Mouse (Mus musculus) liver, embryonic 12.5 days (tissue): ENCODE data around the gene Pxn. TPM values are rescaled to one million over a fixed set of nuclear protein-coding genes. Genes with fewer than 3 reads are reported as not detected.
"Not testable (repeated sequence)": the region's sequence is repeated elsewhere in the genome, so short reads cannot be mapped to it uniquely, and the experiment has no call there.

Experiments
- ATAC-seq: fragments of 200-750 bp; cut with Nextera tagmentation; 2 replicates; pipeline ENCODE4 v1.8.0; 2017; ENCODE audit warnings: moderate number of reproducible peaks, mild to moderate bottlenecking, moderate library complexity
- H3K27ac ChIP-seq: fragments of 300-500 bp; sonication (generic); 2 replicates; pipeline ENCODE4 v1.5.1; 2016; ENCODE audit warnings: mild to moderate bottlenecking
- H3K27me3 ChIP-seq: fragments of 300-500 bp; sonication (generic); replicated peaks from 2 replicates; pipeline ENCODE4 v1.6.1; 2016; ENCODE audit warnings: mild to moderate bottlenecking, moderate library complexity
- H3K36me3 ChIP-seq: fragments of 300-500 bp; sonication (generic); 2 replicates; pipeline ENCODE4 v1.6.1; 2016; ENCODE audit warnings: mild to moderate bottlenecking, moderate library complexity
- H3K4me1 ChIP-seq: fragments of 300-500 bp; sonication (generic); 2 replicates; pipeline ENCODE4 v1.6.1; 2016
- H3K4me2 ChIP-seq: fragments of 300-500 bp; sonication (generic); 2 replicates; pipeline ENCODE4 v1.6.1; 2016; ENCODE audit warnings: mild to moderate bottlenecking, moderate library complexity
- H3K4me3 ChIP-seq: fragments of 300-500 bp; sonication (generic); 2 replicates; pipeline ENCODE4 v1.5.1; 2016; ENCODE audit warnings: mild to moderate bottlenecking, moderate library complexity
- H3K9ac ChIP-seq: fragments of 300-500 bp; sonication (generic); 2 replicates; pipeline ENCODE4 v1.6.1; 2016; ENCODE audit warnings: mild to moderate bottlenecking, moderate library complexity
- H3K9me3 ChIP-seq: fragments of 300-500 bp; sonication (generic); replicated peaks from 2 replicates; pipeline ENCODE4 v1.6.1; 2016; ENCODE audit warnings: mild to moderate bottlenecking, moderate library complexity
- WGBS: fragments of 180-500 bp; shearing (Covaris S2); methylation state at CpG from one replicate; pipeline ENCODE4 v1.1.7; 2016; ENCODE audit not compliant: insufficient replicate concordance; 5-methylcytosine and 5-hydroxymethylcytosine counted together
- polyA plus RNA-seq: library from polyadenylated mRNA; unstranded; fragments of >200 nt; fragmentation: Nextera tagmentation; extraction: Ambion mirVana; gene quantifications from 2 replicates; pipeline ENCODE4 v1.2.1, GENCODE M21; 2016

Pxn gene
- polyA plus RNA-seq, 1 experiment from 2014 or later = 17.4 TPM

DNA sequence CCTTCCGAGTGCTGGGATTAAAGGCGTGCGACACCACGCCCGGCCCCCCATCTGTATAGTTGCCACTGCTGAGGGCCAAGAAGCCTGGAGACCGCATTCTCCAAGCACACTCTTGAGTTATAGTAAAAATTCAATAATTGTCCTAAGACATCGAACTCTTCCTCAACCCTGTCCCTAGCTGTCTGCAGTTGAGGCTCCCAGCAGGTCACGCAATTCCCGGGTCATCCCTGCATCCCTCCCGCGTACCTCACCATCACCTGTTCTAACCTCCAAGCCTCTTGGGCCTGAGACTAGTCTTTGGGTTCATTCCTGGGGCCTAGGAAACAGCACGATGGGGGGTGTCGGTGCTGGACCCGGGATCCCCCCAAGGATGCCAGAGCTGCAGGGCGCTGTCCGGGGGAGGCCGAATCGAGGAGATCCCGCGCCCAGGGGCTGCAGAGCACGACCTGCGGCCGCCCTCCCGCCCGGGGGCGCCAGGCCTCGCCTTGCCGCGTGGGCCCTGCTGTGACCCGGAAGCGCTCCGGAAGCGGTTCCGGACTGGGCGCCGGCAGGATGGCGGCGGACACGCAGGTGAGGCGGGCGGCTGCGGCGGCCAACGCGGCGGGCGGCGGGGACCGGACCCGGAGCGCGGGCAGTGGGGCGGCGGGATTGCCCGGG is 58.4 kb downstream of the Pxn start, which contains the start of gene Gcn1l1:
Gene Gcn1l1 (plus strand): TSS at position 518 of the 657 bp plus-strand sequence.
- WGBS = 3% methylated on average over 54 of the region's 55 CpGs
- H3K4me1 ChIP-seq = peaks cover 89% of the 10 kb centered on the region

DNA sequence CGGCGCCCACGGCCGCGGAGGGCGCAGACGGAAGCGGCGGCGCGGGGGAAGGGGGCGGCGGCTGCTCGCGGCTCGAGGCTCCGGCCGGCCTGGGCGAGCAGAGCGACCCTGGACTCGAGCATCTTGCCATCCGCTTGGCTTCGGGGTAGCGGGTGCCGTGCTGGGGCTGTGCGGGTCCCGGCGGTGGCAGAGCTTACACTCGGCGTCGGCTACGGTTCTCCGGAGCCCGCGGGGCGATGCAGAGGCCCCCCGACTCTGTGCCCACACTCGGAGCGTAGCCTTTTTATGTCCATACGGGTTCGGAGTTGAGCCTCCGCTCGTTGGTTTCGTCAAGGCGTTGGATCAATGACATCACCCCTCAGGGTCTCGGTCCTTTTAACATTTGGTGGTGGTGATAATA is 58.9 kb downstream of the Pxn start:
- WGBS = 2% methylated on average over 43 of the region's 46 CpGs
- Histone ChIP-seq H3K27me3 (no peaks in the 10 kb centered on the region), H3K4me2 (peak overlapping the region; percentile 94), H3K4me1 (peaks cover 92% of the 10 kb centered on the region), H3K36me3 (peaks cover 61% of the 10 kb centered on the region), H3K9ac (peak overlapping the region; percentile 94), H3K4me3 (peak overlapping the region; percentile 94), H3K27ac (peak overlapping the region; percentile 85), H3K9me3 (no peaks in the 10 kb centered on the region)
- ATAC-seq = peak; percentile 7

More for the DNA sequence above, 58.4 kb downstream of the Pxn start, which contains the start of gene Gcn1l1:
- Histone ChIP-seq H3K9ac (peak within 1 kb of the TSS; percentile 94), H3K27me3 (no peaks in the 10 kb centered on the region), H3K27ac (peak within 1 kb of the TSS; percentile 85), H3K4me3 (peak within 1 kb of the TSS; percentile 94), H3K9me3 (no peaks in the 10 kb centered on the region), H3K36me3 (peaks cover 58% of the 10 kb centered on the region), H3K4me2 (peak within 1 kb of the TSS; percentile 94)
- peak; percentile 80 for ATAC-seq

DNA sequence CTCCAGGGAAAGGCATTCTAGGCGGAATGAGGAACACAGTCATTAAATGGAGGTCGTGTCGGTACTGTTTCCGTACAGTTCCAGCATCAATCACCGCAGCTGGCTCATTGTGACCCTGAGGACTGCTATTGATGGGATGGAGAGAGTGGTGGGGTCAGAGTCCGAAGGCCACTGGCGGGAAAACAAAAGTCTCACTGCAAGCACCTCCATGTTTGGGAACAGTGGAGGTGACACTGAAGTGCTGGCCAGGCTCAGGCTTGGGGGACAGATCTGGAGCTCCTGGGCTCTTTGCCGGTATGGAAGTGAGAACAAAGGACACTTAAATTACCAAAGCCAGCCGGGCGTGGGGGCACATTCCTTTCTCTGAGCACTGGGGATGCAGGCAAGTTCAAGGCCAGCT is 62.2 kb downstream of the Pxn start:
- H3K27ac ChIP-seq = peak overlapping the region; percentile 60
- peaks cover 60% of the 10 kb centered on the region for H3K36me3 ChIP-seq
- H3K9ac ChIP-seq = no peak overlapping the region
- ATAC-seq = no peak
- H3K9me3 ChIP-seq = no peaks in the 10 kb centered on the region
- H3K4me3 ChIP-seq = no peak overlapping the region
- H3K4me1 ChIP-seq = peaks cover 77% of the 10 kb centered on the region
- no peaks in the 10 kb centered on the region for H3K27me3 ChIP-seq
- 68% methylated on average over 10 of the region's 10 CpGs for WGBS
- no peak overlapping the region for H3K4me2 ChIP-seq

GRCm38 (mm10) chr5:115569308-115569707 is 62.8 kb downstream of the Pxn start:
- no peak overlapping the region for H3K4me2 ChIP-seq

GRCm38 (mm10) chr5:115569721-115570120 is 63.2 kb downstream of the Pxn start:
- ATAC-seq = no peak
- Histone ChIP-seq H3K9ac (no peak overlapping the region; the same call in 1 of the 2 replicates), H3K27me3 (no peaks in the 10 kb centered on the region), H3K27ac (peak overlapping the region; percentile 60), H3K36me3 (peaks cover 65% of the 10 kb centered on the region), H3K9me3 (no peaks in the 10 kb centered on the region), H3K4me2 (no peak overlapping the region), H3K4me1 (peaks cover 67% of the 10 kb centered on the region), H3K4me3 (no peak overlapping the region)
- WGBS = 85% methylated on average over 4 of the region's 4 CpGs

More at GRCm38 (mm10) chr5:115569308-115569707, 62.8 kb downstream of the Pxn start:
- H3K9me3 ChIP-seq = no peaks in the 10 kb centered on the region
- WGBS = 59% methylated on average over 11 of the region's 11 CpGs
- no peak for ATAC-seq
- peak overlapping the region; percentile 60 for H3K27ac ChIP-seq
- no peaks in the 10 kb centered on the region for H3K27me3 ChIP-seq
- no peak overlapping the region; the same call in 1 of the 2 replicates for H3K9ac ChIP-seq
- no peak overlapping the region for H3K4me3 ChIP-seq
- peaks cover 71% of the 10 kb centered on the region for H3K4me1 ChIP-seq
- H3K36me3 ChIP-seq = peaks cover 61% of the 10 kb centered on the region

DNA sequence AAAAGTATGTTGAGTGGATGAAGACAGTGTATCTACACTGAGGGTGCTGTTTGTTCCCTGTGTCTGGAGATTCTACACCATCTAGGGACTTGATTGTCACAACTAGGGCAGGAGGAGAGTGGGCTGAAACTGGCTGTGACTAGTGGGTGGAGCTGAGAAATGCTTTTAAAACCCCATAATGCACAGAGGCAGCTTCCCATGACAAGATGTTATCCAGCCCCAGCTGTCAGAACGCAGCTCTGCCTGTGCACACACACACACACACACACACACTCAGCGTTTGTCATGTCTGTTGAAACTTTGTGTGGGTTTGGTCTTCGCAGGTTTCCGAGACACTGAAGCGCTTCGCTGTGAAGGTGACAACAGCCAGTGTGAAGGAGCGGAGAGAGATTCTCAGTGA is 64.6 kb downstream of the Pxn start:
- Histone ChIP-seq H3K4me3 (no peak overlapping the region), H3K27ac (no peak overlapping the region), H3K27me3 (no peaks in the 10 kb centered on the region), H3K4me2 (no peak overlapping the region), H3K9me3 (no peaks in the 10 kb centered on the region), H3K9ac (no peak overlapping the region), H3K4me1 (peaks cover 56% of the 10 kb centered on the region), H3K36me3 (peaks cover 78% of the 10 kb centered on the region)
- 80% methylated on average over 7 of the region's 7 CpGs for WGBS
- no peak for ATAC-seq

GRCm38 (mm10) chr5:115572679-115573535 is 66.4 kb downstream of the Pxn start:
- Histone ChIP-seq H3K27me3 (no peaks in the 10 kb centered on the region), H3K4me3 (no peak overlapping the region), H3K9me3 (no peaks in the 10 kb centered on the region), H3K4me2 (no peak overlapping the region), H3K4me1 (peaks cover 40% of the 10 kb centered on the region), H3K27ac (peak overlapping the region; percentile 59), H3K36me3 (peaks cover 89% of the 10 kb centered on the region), H3K9ac (no peak overlapping the region)
- peak; percentile 14; the same call in 1 of the 2 replicates for ATAC-seq
- 59% methylated on average over 17 of the region's 17 CpGs for WGBS

DNA sequence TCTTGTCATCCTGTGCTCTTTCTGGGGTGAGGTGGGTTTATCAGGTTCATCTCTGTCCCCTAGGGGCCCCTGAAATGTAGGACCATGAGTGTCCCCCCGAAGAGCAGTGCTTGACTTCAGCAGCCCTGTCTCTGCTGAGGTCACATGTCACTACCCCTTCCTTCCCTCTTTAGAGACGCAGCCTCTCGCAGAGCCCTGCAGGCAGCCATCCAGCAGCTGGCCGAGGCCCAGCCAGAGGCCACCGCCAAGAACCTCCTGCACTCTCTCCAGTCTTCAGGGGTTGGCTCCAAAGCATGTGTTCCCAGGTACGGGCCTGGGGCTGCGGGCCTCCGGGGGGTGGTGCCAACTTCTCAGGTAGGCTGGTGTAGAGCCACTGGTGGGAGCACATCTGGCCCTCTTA is 68.5 kb downstream of the Pxn start:
- Histone ChIP-seq H3K4me2 (no peak overlapping the region), H3K27me3 (no peaks in the 10 kb centered on the region), H3K9me3 (no peaks in the 10 kb centered on the region), H3K9ac (no peak overlapping the region), H3K4me3 (no peak overlapping the region), H3K27ac (no peak overlapping the region), H3K4me1 (peaks cover 20% of the 10 kb centered on the region), H3K36me3 (peaks cover 99% of the 10 kb centered on the region)
- no peak for ATAC-seq
- WGBS = 86% methylated on average over 8 of the region's 8 CpGs

DNA sequence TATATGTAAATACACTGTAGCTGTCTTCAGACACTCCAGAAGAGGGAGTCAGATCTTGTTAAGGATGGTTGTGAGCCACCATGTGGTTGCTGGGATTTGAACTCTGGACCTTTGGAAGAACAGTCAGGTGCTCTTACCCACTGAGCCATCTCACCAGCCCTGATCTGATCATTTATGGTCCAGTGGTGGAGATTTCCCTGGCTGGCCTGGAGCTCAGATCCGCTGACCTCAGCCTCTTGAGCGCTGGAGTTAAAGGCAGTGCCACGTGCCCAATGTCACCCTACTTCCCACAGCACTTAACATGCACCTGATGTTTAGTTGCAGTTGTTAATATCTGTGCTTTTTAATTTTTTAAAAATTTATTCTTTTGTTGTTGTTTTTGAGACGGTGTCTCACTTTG is 71.2 kb downstream of the Pxn start:
- not testable (repeated sequence) for H3K4me2 ChIP-seq, H3K9ac ChIP-seq, H3K4me3 ChIP-seq, H3K4me1 ChIP-seq, ATAC-seq, H3K27ac ChIP-seq, H3K27me3 ChIP-seq
- peaks cover 99% of the 10 kb centered on the region for H3K36me3 ChIP-seq
- peaks cover 13% of the 10 kb centered on the region for H3K9me3 ChIP-seq
- WGBS = 91% methylated on average over 4 of the region's 4 CpGs

GRCm38 (mm10) chr5:115578922-115579321 is 72.4 kb downstream of the Pxn start:
- Histone ChIP-seq H3K36me3 (peaks cover 100% of the 10 kb centered on the region), H3K4me2 (no peak overlapping the region), H3K27ac (no peak overlapping the region), H3K4me3 (no peak overlapping the region), H3K9me3 (peaks cover 16% of the 10 kb centered on the region), H3K4me1 (no peaks in the 10 kb centered on the region), H3K9ac (no peak overlapping the region), H3K27me3 (no peaks in the 10 kb centered on the region)
- ATAC-seq = no peak
- WGBS = 86% methylated on average over 14 of the region's 14 CpGs

DNA sequence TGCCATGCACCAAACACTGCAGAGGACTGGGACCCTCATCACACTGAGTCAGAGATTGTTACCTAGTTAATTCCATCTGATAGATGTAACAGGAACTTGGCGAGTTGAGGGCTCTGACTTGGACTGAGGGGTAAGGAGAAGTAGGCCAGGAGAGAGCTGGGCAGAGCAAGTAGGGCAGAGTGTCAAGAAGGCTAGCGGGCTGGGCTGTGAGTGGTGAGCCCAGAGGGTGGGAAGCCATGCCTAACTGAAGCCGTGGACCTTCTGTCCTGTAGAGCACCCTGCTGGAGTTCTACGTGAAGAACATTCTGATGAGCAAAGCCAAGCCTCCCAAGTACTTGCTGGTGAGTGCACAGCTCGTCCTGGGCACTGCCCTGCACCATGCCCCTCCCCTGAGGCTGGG is 72.9 kb downstream of the Pxn start:
- H3K27ac ChIP-seq = no peak overlapping the region
- peaks cover 100% of the 10 kb centered on the region for H3K36me3 ChIP-seq
- no peaks in the 10 kb centered on the region for H3K4me1 ChIP-seq
- no peaks in the 10 kb centered on the region for H3K27me3 ChIP-seq
- H3K4me2 ChIP-seq = no peak overlapping the region
- H3K9ac ChIP-seq = no peak overlapping the region
- H3K4me3 ChIP-seq = no peak overlapping the region
- ATAC-seq = no peak
- peaks cover 16% of the 10 kb centered on the region for H3K9me3 ChIP-seq
- WGBS = 86% methylated on average over 5 of the region's 5 CpGs
